Mouse (Mus musculus) neural tube, embryonic 14.5 days (tissue): Measurements from ENCODE around the gene Lcor. TPM values are rescaled to one million over a fixed set of nuclear protein-coding genes. Genes with fewer than 3 reads are reported as not detected.

ENCODE experiments used
- ATAC-seq: fragments of 200-750 bp; cut with Nextera tagmentation; 2 replicates; pipeline ENCODE4 v1.8.0; 2017; ENCODE audit warnings: low read depth, mild to moderate bottlenecking, moderate TSS enrichment, moderate library complexity
- H3K27ac ChIP-seq: fragments of 300-500 bp; sonication (generic); 2 replicates; pipeline ENCODE4 v1.5.1; 2014; ENCODE audit warnings: low read depth, mild to moderate bottlenecking, control low read depth, low read length, moderate library complexity, mixed read lengths
- H3K27me3 ChIP-seq: fragments of 300-500 bp; sonication (generic); 2 replicates; pipeline ENCODE4 v1.6.1; 2014; ENCODE audit warnings: low read length; ENCODE audit not compliant: control insufficient read depth, insufficient read depth
- H3K36me3 ChIP-seq: fragments of 300-500 bp; sonication (generic); 2 replicates; pipeline ENCODE4 v1.6.1; 2014; ENCODE audit warnings: low read length, mixed read lengths; ENCODE audit not compliant: control insufficient read depth, insufficient read depth
- H3K4me1 ChIP-seq: fragments of 300-500 bp; sonication (generic); 2 replicates; pipeline ENCODE4 v1.6.1; 2014; ENCODE audit warnings: low read length; ENCODE audit not compliant: control insufficient read depth, insufficient read depth
- H3K4me2 ChIP-seq: fragments of 300-500 bp; sonication (generic); 2 replicates; pipeline ENCODE4 v1.6.1; 2014; ENCODE audit warnings: mild to moderate bottlenecking, low read depth, low read length, control low read depth
- H3K4me3 ChIP-seq: fragments of 300-500 bp; sonication (generic); 2 replicates; pipeline ENCODE4 v1.5.1; 2014; ENCODE audit warnings: low read depth, low read length, control low read depth, mixed read lengths
- H3K9ac ChIP-seq: fragments of 300-500 bp; sonication (generic); replicated peaks from 2 replicates; pipeline ENCODE4 v1.6.1; 2014; ENCODE audit warnings: low read depth, mild to moderate bottlenecking, control low read depth, low read length, mixed read lengths
- H3K9me3 ChIP-seq: fragments of 300-500 bp; sonication (generic); 2 replicates; pipeline ENCODE4 v1.6.1; 2016; ENCODE audit warnings: low read length; ENCODE audit not compliant: control insufficient read depth
- WGBS: fragments of 180-500 bp; shearing (Covaris S2); extraction: QIAGEN DNeasy Blood & Tissue Kit; methylation state at CpG from one replicate; pipeline ENCODE4 v1.1.7; 2014; 5-methylcytosine and 5-hydroxymethylcytosine counted together
- polyA plus RNA-seq: library from polyadenylated mRNA; unstranded; fragments of >200 nt; fragmentation: Nextera tagmentation; extraction: Ambion mirVana; gene quantifications from 2 replicates; pipeline ENCODE4 v1.2.1, GENCODE M21; 2014

Gene Lcor
- polyA plus RNA-seq, 1 experiment from 2014 or later = 19.3 TPM

DNA sequence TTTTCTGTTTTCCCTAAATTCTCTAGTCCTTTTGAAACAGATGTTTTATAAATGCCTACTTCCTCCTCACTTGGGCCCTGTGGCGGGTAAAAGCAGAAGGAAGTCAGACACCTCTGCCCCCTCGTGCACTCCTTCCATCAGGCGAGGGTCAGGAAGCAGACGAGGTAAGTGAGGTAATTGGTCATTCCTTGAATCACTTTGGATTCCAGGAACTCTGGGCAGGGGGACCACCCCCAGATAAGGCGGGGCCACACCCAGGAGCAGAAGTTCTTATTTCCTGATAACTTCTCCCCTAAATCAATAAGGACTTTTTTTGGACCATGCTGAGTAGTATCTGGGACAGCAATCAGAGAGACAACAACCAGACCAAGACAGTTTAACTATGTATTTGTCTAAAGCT, 36.7 kb upstream of the Lcor start:
- H3K36me3 ChIP-seq = no peaks in the 10 kb centered on the region
- WGBS = 70% methylated on average over 5 of the region's 5 CpGs
- no peak overlapping the region for H3K4me3 ChIP-seq
- H3K9me3 ChIP-seq = no peaks in the 10 kb centered on the region
- H3K4me2 ChIP-seq = no peak overlapping the region
- no peaks in the 10 kb centered on the region for H3K27me3 ChIP-seq
- no peaks in the 10 kb centered on the region for H3K4me1 ChIP-seq
- ATAC-seq = no peak
- H3K27ac ChIP-seq = no peak overlapping the region
- H3K9ac ChIP-seq = no peak overlapping the region

GRCm38 (mm10) chr19:41447166-41447565, 35.3 kb upstream of the Lcor start:
- WGBS = 89% methylated on average over 2 of the region's 2 CpGs
- no peak overlapping the region for H3K27ac ChIP-seq
- ATAC-seq = no peak

GRCm38 (mm10) chr19:41447760-41448159, 34.7 kb upstream of the Lcor start:
- ATAC-seq = no peak
- no peak overlapping the region for H3K4me2 ChIP-seq
- H3K4me1 ChIP-seq = no peaks in the 10 kb centered on the region
- H3K27ac ChIP-seq = no peak overlapping the region
- no peaks in the 10 kb centered on the region for H3K36me3 ChIP-seq
- H3K9ac ChIP-seq = no peak overlapping the region
- H3K27me3 ChIP-seq = no peaks in the 10 kb centered on the region
- H3K4me3 ChIP-seq = no peak overlapping the region
- WGBS = 91% methylated on average over 2 of the region's 2 CpGs
- no peaks in the 10 kb centered on the region for H3K9me3 ChIP-seq

More at GRCm38 (mm10) chr19:41447166-41447565, 35.3 kb upstream of the Lcor start:
- no peak overlapping the region for H3K4me2 ChIP-seq
- no peaks in the 10 kb centered on the region for H3K4me1 ChIP-seq
- H3K4me3 ChIP-seq = no peak overlapping the region
- no peak overlapping the region for H3K9ac ChIP-seq
- no peaks in the 10 kb centered on the region for H3K27me3 ChIP-seq
- no peaks in the 10 kb centered on the region for H3K36me3 ChIP-seq
- no peaks in the 10 kb centered on the region for H3K9me3 ChIP-seq

GRCm38 (mm10) chr19:41449415-41450075, 32.9 kb upstream of the Lcor start:
- Histone ChIP-seq H3K36me3 (no peaks in the 10 kb centered on the region), H3K4me2 (no peak overlapping the region), H3K9me3 (no peaks in the 10 kb centered on the region), H3K9ac (no peak overlapping the region), H3K4me1 (no peaks in the 10 kb centered on the region), H3K27ac (no peak overlapping the region), H3K27me3 (no peaks in the 10 kb centered on the region), H3K4me3 (no peak overlapping the region)
- WGBS = 66% methylated on average over 7 of the region's 7 CpGs
- no peak for ATAC-seq

- Histone ChIP-seq H3K36me3 (no peaks in the 10 kb centered on the region), H3K9me3 (no peaks in the 10 kb centered on the region), H3K4me2 (no peak overlapping the region), H3K27me3 (no peaks in the 10 kb centered on the region), H3K4me1 (no peaks in the 10 kb centered on the region), H3K9ac (no peak overlapping the region), H3K27ac (no peak overlapping the region), H3K4me3 (no peak overlapping the region)
- no peak for ATAC-seq
- 25% methylated on average over 3 of the region's 3 CpGs for WGBS
Observed at GRCm38 (mm10) chr19:41452166-41452565, 30.3 kb upstream of the Lcor start.

- Histone ChIP-seq H3K4me1 (no peaks in the 10 kb centered on the region), H3K9me3 (no peaks in the 10 kb centered on the region), H3K36me3 (no peaks in the 10 kb centered on the region), H3K4me3 (no peak overlapping the region), H3K27ac (no peak overlapping the region), H3K9ac (no peak overlapping the region), H3K4me2 (no peak overlapping the region), H3K27me3 (no peaks in the 10 kb centered on the region)
- 90% methylated on average over 6 of the region's 7 CpGs for WGBS
- no peak for ATAC-seq
Observed at GRCm38 (mm10) chr19:41454601-41455000, 27.8 kb upstream of the Lcor start.

GRCm38 (mm10) chr19:41455091-41455626, 27.3 kb upstream of the Lcor start:
- no peak overlapping the region for H3K27ac ChIP-seq
- H3K4me2 ChIP-seq = no peak overlapping the region
- no peaks in the 10 kb centered on the region for H3K36me3 ChIP-seq
- WGBS = 87% methylated on average over 6 of the region's 6 CpGs
- no peaks in the 10 kb centered on the region for H3K4me1 ChIP-seq
- no peak overlapping the region for H3K4me3 ChIP-seq
- H3K27me3 ChIP-seq = no peaks in the 10 kb centered on the region
- H3K9me3 ChIP-seq = no peaks in the 10 kb centered on the region
- no peak overlapping the region for H3K9ac ChIP-seq
- ATAC-seq = no peak

GRCm38 (mm10) chr19:41457181-41457580, 25.3 kb upstream of the Lcor start:
- no peak overlapping the region for H3K4me2 ChIP-seq
- H3K9me3 ChIP-seq = no peaks in the 10 kb centered on the region
- no peaks in the 10 kb centered on the region for H3K27me3 ChIP-seq
- 84% methylated on average over 5 of the region's 5 CpGs for WGBS
- no peaks in the 10 kb centered on the region for H3K36me3 ChIP-seq
- no peaks in the 10 kb centered on the region for H3K4me1 ChIP-seq
- ATAC-seq = no peak
- no peak overlapping the region for H3K27ac ChIP-seq
- H3K9ac ChIP-seq = no peak overlapping the region
- H3K4me3 ChIP-seq = no peak overlapping the region

- H3K4me1 ChIP-seq = no peaks in the 10 kb centered on the region
- no peak for ATAC-seq
- H3K4me3 ChIP-seq = no peak overlapping the region
- 81% methylated on average over 9 of the region's 9 CpGs for WGBS
- no peak overlapping the region for H3K27ac ChIP-seq
- no peaks in the 10 kb centered on the region for H3K9me3 ChIP-seq
- H3K9ac ChIP-seq = no peak overlapping the region
- no peaks in the 10 kb centered on the region for H3K36me3 ChIP-seq
- no peaks in the 10 kb centered on the region for H3K27me3 ChIP-seq
- H3K4me2 ChIP-seq = no peak overlapping the region
Observed at GRCm38 (mm10) chr19:41462166-41462735, 20.2 kb upstream of the Lcor start.
